Mouse (Mus musculus): ENCODE data around the gene Xirp1. TPM values are rescaled to one million over a fixed set of nuclear protein-coding genes. Genes with fewer than 3 reads are reported as not detected.

Xirp1 gene
- total RNA-seq (2021): under 1 TPM; 0.07 to 0.09 TPM
- long read RNA-seq: 0 reads

- DNase-seq (ENCODE audit: low spot score in 2 of 2): no peak
These were observed at the start of gene Xirp1 for GRCm38 (mm10) chr9:120023086-120023811. TSS of gene Xirp1 (minus strand) at chr9:120023598.

DNA sequence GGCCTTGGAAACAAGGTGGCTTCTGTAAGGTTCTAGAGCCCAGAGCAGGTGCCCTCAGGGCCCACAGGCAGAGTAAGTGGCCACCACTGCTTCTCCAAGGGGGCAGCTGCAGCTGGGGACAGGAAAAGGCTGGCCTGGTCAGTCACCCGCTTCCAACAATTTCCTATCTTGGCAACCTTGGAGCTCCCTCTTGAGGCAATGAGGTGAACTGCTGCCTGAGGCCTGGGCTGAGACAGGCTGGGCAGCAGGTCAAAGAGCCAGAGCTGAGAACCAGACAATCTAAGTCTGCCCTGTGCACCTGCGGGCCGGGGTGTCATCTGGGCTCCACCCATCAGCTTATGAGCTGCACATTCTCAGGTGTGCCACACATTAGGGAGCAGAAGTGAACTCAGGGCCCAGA is 49.8 kb upstream of the Xirp1 start:
- peak; percentile 85 to 86 for DNase-seq (ENCODE audit: low spot score in 2 of 2)

- DNase-seq (ENCODE audit: low spot score in 2 of 2): no peak
These were observed 47.9 kb upstream of the Xirp1 start for GRCm38 (mm10) chr9:120071251-120071650.

- no peak for DNase-seq (ENCODE audit: low spot score in 2 of 2)
These were observed 46.4 kb upstream of the Xirp1 start, which contains the start of gene Cx3cr1 for GRCm38 (mm10) chr9:120069779-120070178. TSS of gene Cx3cr1 (minus strand) at chr9:120069879.

- no peak for DNase-seq (ENCODE audit: low spot score in 2 of 2)
These were observed 44.6 kb upstream of the Xirp1 start for GRCm38 (mm10) chr9:120068047-120068446.

GRCm38 (mm10) chr9:120067609-120068008 is 44.2 kb upstream of the Xirp1 start:
- DNase-seq (ENCODE audit: low spot score in 2 of 2): no peak

DNA sequence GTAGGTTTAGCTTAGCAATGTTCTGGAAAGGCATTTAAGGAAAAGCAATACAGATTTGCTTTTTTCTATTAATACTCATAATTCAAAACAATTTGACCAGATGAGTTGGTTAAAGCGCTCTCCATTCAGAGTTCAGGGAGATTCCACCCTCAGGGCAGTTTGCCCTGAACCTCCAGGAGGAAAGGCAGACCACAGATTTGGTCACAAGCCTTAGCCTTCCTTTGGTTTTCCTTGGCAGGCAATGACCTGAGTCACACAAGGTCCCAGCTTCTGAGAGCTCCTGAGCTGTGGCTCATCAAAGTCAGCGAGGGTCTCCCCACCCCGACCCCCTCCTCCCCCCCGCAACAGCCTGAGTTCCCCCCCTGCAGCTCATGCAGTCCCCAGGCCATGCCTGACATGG is 40.9 kb upstream of the Xirp1 start:
- DNase-seq (ENCODE audit: low spot score in 2 of 2): no peak

DNA sequence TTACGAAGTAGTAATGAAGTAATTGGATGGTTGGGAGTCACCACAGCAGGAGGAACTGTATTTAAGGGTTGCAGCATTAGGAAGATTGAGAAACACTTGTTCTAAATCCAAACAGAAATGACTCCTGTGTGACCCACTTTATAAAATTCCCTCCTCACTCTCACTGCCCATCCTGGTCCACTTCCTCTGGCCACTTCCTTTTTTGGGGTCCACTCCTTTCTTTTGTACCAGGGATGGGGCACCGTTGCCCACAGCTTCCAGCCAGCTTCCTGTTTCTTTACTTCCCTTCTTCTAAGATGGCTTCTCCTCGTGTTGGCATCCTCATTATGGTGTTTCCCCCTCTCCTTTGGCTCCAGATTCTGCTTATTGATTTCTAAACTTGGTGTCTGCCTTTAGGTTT is 35.3 kb upstream of the Xirp1 start:
- DNase-seq (ENCODE audit: low spot score in 2 of 2): no peak

DNA sequence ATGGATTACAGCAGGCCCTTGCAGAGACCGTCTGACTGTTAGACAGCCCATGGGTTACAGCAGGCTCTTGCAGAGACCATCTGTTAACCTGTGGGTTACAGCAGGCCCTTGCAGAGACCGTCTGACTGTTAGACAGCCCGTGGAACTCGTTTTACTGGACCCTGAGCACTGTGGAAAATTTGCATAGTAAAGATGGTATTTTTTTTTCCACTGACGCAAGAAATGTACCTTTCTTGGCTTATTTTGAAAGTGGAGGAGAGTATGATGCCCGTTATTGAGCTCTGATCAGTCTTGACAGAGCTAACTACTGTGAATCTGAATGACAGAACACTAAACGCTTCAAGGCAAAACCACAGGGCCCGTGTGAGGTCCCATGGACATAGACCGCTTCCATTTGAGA is 32.8 kb upstream of the Xirp1 start:
- DNase-seq (ENCODE audit: low spot score in 2 of 2): no peak

DNA sequence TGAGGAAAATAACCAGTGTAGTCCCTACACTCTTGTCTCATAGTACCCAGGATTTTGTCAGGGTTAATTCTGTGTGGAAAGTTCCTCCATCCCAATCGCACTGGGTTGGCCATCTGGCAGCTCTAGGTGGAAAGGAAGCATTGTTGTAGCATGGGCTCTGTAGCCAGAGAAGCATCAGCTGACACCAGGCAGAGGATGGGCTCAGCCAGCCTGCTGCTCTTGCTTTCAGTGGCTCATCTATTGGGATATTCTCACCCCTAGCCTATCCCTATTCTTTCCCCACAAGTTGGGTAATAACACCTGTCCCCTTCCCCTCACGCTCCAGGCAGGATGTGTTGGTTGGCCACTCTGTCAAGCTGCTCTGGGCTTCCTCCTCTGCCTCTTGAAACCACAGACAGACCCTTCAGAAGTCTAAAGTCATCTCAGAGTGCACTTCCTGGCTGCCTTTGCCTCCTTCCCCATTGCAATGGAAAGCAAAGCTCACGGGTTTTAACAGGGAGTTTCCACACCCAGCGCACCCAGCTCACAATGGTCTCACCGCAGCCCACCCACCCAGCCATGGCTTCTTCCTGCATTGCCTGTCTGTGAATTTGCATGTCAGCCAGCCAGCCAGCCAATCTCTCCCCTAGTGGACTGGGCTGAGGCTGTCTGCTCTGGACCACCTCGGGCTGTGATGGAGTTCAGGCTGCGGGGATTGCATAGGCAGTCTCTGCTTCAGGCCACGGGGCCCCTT is 31.3 kb upstream of the Xirp1 start:
- peak in 1 of 2 experiments; percentile 42 for DNase-seq (ENCODE audit: low spot score in 2 of 2)

DNA sequence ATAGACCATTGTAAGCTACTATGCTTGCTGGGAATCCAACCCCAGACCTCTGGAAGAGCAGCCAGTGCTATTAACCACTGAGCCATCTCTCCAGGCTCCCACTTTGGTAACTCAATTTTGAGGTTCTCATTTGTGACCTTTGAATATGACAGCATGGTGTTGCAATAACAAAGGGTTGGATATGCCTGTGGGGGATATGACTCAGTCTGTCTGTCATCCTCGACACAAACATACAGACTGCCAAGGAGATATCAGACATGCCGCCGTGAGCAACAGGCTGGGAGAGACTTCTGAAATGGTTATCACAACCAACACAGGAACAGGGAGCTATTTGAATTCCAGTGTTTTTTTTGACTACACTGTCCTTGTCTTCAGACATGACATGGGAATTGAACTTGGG is 26.0 kb upstream of the Xirp1 start:
- no peak for DNase-seq (ENCODE audit: low spot score in 2 of 2)

GRCm38 (mm10) chr9:120048495-120048894 is 25.1 kb upstream of the Xirp1 start:
- no peak for DNase-seq (ENCODE audit: low spot score in 2 of 2)

DNA sequence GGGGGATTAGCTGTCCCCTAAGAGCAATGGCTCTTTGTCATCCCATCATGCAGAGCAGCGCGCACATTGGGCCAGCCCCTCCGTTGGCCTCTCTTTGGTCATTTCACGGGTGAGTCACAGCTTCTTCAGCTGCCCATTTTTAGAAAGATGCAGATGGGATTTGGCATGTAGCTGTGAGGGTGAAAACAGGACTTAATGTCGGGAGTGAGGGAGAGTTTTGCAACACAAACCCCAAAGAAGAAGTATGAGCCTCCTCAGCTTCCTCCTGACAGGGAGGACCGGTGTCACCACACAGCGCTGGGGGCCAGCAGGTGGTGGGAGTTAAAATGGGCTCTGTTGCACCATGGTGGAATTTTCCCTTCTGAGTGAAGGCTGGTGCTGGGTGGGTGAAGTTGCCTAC is 19.7 kb upstream of the Xirp1 start:
- DNase-seq (ENCODE audit: low spot score in 2 of 2): no peak

DNA sequence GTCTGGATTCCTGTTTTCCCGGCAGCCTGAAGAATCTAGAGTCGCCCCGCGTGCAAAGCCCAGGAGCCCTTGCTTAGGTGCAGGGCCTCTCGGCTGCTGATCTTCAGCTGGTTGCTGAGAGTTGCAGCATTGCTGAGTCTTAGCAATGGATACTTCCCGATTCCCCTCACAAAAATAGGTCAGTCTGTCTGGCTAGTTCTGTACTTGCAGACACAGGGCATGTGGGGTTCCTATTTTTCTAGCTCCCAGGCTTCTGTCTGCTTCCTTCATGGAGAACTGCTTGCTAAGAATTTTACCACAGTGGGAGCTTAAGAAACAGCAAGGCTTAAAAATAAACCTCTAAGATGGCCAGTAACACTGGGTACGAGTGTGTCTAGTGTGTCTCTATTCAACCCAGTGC is 14.0 kb upstream of the Xirp1 start:
- DNase-seq (ENCODE audit: low spot score in 2 of 2): no peak

DNA sequence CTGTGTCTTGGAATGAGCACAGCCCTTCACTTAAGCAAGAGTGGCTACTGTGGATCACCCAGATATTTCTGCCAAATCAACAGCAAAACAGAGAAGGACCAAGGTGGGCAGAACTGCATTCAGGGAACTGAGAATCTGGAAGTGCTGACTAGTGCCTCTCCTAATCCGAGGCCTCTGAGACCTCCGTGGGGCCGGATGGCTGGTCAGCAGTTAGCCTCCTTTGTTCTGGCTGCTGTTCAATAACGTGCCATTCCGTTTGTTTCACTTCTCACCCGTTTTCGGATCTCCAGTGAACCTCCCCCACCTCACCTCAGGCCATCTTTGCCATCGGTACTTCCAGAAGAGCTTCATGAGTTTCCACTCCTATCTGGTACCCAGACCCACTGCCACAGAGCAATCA is 11.0 kb upstream of the Xirp1 start:
- DNase-seq (ENCODE audit: low spot score in 2 of 2): no peak

- DNase-seq (ENCODE audit: low spot score in 2 of 2): no peak
These were observed 9.3 kb upstream of the Xirp1 start for GRCm38 (mm10) chr9:120032710-120033109.

GRCm38 (mm10) chr9:120030421-120030820 is 7.0 kb upstream of the Xirp1 start:
- no peak for DNase-seq (ENCODE audit: low spot score in 2 of 2)

GRCm38 (mm10) chr9:120029880-120030279 is 6.5 kb upstream of the Xirp1 start:
- no peak for DNase-seq (ENCODE audit: low spot score in 2 of 2)

DNA sequence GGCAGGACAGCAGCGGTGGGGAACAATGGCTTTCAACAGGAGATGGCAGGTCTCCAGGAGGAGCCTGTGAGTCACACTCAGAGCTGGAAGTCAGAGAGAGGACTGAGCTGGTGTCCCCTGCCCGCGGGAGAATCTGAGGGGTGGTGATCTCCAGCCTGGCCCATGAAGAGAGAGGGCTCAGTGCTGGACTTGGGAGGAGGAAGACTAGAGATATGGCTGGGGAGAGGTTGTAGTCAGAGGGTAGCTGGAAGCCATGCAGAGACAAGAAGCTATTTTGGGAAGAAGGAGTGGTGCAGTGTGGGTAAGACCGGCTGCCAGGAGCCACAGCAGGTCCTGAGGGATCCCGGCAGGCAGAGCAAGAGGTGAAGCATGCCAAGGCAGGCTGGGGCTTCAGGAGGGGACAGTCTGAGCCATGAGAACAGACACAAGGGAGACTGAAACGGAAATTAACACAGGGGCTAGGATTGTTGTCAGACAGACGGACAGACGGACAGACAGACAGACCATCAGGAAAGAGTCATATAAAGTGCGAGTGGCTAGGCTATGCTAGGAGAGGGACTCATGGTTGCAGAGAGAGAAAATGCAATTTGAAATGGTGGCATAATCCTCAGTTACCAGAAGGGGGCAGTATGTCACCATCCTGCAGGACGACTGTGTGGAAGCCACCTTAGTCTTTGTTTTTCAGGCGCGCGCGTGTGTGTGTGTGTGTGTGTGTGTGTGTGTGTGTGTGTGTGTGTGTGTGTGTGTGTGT is 4.2 kb upstream of the Xirp1 start:
- DNase-seq (ENCODE audit: low spot score in 2 of 2): peak; percentile 46 to 72

GRCm38 (mm10) chr9:120024625-120025024 is 1.2 kb upstream of the Xirp1 start:
- no peak for DNase-seq (ENCODE audit: low spot score in 2 of 2)

- DNase-seq (ENCODE audit: low spot score in 2 of 2): no peak
These were observed 773 bp upstream of the Xirp1 start for GRCm38 (mm10) chr9:120024171-120024570.

DNA sequence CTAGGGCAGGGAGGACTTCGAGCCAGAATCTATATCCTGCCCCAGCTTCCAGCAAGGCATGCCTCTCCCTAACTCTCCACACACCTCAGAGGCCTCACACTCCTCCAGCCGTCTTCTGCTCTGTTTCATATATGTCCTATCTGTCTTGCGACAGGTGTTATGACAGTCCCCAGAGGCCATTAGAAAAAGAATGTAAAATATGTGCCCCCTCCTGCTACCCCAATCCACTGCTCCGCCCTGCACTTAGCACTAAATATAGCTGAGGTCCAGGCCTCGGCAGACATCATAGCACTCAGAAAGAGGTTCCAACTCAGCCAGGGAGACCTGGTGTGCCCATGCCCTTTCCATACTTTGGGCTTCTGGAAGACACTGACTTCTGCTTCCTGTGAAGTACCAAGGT is 2.2 kb downstream of the Xirp1 start:
- DNase-seq (ENCODE audit: low spot score in 2 of 2): no peak

Measured in layer of hippocampus, postnatal 10 days (tissue).